ENCODE assay signal across 20 mouse cellular contexts in the genomic region with DNA sequence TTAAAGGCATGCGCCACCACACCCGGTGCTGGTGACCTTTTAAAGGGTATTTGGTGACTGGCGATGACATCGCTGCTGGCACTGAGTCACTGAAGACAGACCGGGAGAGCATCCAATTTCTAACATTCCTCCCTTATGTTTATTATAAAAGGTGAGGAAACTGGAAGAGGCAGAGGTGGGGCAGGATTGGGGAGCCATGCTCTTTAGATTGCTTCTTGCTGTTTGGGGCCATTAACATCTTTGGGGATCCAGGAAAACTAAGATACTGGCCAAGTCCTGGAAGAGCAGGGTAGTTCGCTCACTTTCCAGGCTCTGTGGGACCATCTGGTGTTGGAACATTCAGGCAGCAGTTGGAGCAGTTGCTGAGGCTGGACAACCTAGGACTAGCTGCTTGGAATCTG. TPM values are rescaled to one million over a fixed set of nuclear protein-coding genes. Genes with fewer than 3 reads are reported as not detected.
DNase-seq lines count a peak whose midpoint lies in the region; ATAC-seq lines count a peak whose summit lies in the region.
"Had no signal": no experiment of that assay in that cellular context is flagged by ENCODE, and none has a peak within 500 bp of the region (broad histone marks: within the 10 kb centered on the region; RNA-seq: fewer than 3 reads in every experiment).

No protein-coding gene starts in this region.

- H3K9me3 ChIP-seq in kidney, embryonic 16.5 days (ENCODE audit: low read length), result no peaks in the 10 kb centered on the region
- H3K9me3 ChIP-seq: embryonic facial prominence, embryonic 10.5 days; forebrain, embryonic 12.5 days; midbrain, embryonic 12.5 days had no signal

- no peak overlapping the region for H3K9ac ChIP-seq in kidney, embryonic 16.5 days (replicated peaks; ENCODE audit: low read length)
- H3K9ac ChIP-seq: forebrain, embryonic 12.5 days; midbrain, embryonic 12.5 days had no signal

- H3K4me1 ChIP-seq in kidney, embryonic 16.5 days (ENCODE audit: insufficient read depth, low read length), result 0 out of 2 replicates have a peak, but pooled peaks cover 6% of the 10 kb centered on the region
- H3K4me1 ChIP-seq: forebrain, embryonic 12.5 days; midbrain, embryonic 12.5 days had no signal

- no peaks in the 10 kb centered on the region for H3K36me3 ChIP-seq in kidney, embryonic 16.5 days (ENCODE audit: insufficient read depth, low read length)
- H3K36me3 ChIP-seq: embryonic facial prominence, embryonic 10.5 days; forebrain, embryonic 12.5 days; midbrain, embryonic 12.5 days had no signal

- no peak overlapping the region for H3K27ac ChIP-seq in kidney, embryonic 16.5 days (ENCODE audit: low read length)
- H3K27ac ChIP-seq: embryonic facial prominence, embryonic 10.5 days; forebrain, embryonic 12.5 days; heart, adult 2 months; kidney, postnatal 0 days; midbrain, embryonic 12.5 days had no signal

- 78% methylated on average over 6 of the region's 6 CpGs for WGBS in kidney, embryonic 16.5 days

- no peak overlapping the region for H3K4me3 ChIP-seq in kidney, embryonic 16.5 days (ENCODE audit: low read length)
- H3K4me3 ChIP-seq: embryonic facial prominence, embryonic 10.5 days; forebrain, embryonic 12.5 days; heart, adult 2 months; midbrain, embryonic 12.5 days had no signal

- no peak for DNase-seq in frontal cortex, adult 2 months (ENCODE audit: extremely low spot score in 1 of 2, low spot score in 1 of 2)
- DNase-seq in NIH3T3 (ENCODE audit: low read depth), result peak; percentile 57
- DNase-seq in cerebellum, adult 11 months, result peak; percentile 36
- peak; percentile 76 for DNase-seq in cerebellum, postnatal 10 days
- no peak for DNase-seq in right cerebral cortex, postnatal 4 days
- DNase-seq: gastrocnemius, postnatal 25 days; heart, adult 2 months; heart, postnatal 36 days; lung, adult 2 months; thymus, postnatal 25 days had no signal

- H3K27me3 ChIP-seq in kidney, embryonic 16.5 days (ENCODE audit: insufficient read depth, low read length), result no peaks in the 10 kb centered on the region
- H3K27me3 ChIP-seq: forebrain, embryonic 12.5 days; midbrain, embryonic 12.5 days; Patski had no signal

- no peak overlapping the region for H3K4me2 ChIP-seq in kidney, embryonic 16.5 days (replicated peaks; ENCODE audit: low read depth, low read length)
- H3K4me2 ChIP-seq: forebrain, embryonic 12.5 days; liver, embryonic 11.5 days; midbrain, embryonic 12.5 days had no signal

- ATAC-seq in frontal cortex, adult (ENCODE audit: low TSS enrichment), result peak; percentile 64; the same call in 1 of the 2 replicates
- no peak for ATAC-seq in kidney, embryonic 16.5 days (ENCODE audit: low FRiP score, low TSS enrichment)
- ATAC-seq: hindbrain, embryonic 16.5 days; intestine, postnatal 0 days; Patski had no signal

RNA-seq across cellular contexts. Expression of a gene that starts 5.7 kb away (rescaled TPM):
- polyA plus RNA-seq in frontal cortex, adult 2 months (2012; rRNA removed), result 100 and 104 TPM in 2 replicates
- 103 and 104 TPM in 2 replicates for polyA plus RNA-seq in kidney, embryonic 16.5 days (2015; fragmentation: Nextera tagmentation; extraction: Ambion mirVana)

RNA-seq across cellular contexts. Expression of a gene that starts 31.7 kb away (rescaled TPM):
- polyA plus RNA-seq in frontal cortex, adult 2 months (2012; rRNA removed), result 54.6 and 55.5 TPM in 2 replicates
- polyA plus RNA-seq in kidney, embryonic 16.5 days (2015; fragmentation: Nextera tagmentation; extraction: Ambion mirVana), result 22.3 and 23.0 TPM in 2 replicates

Comparison
In these comparisons a context has a peak if more than half of its experiments do, and no peak if none do; other contexts are left out.
1. DNase-seq: peak in NIH3T3 (single experiment), cerebellum, adult 11 months (single experiment) and cerebellum, postnatal 10 days (2 of 2); none in frontal cortex, adult 2 months (0 of 2) and right cerebral cortex, postnatal 4 days (single experiment).